Mouse (Mus musculus) adrenal gland, adult 2 months (tissue): Measurements from ENCODE around the gene Card6. TPM values are rescaled to one million over a fixed set of nuclear protein-coding genes. Genes with fewer than 3 reads are reported as not detected.

Experiments used
- DNase-seq: peaks from one replicate; pipeline ENCODE4 v3.0.0; 2021
- long read RNA-seq: library from polyadenylated mRNA; stranded (forward); transcript quantifications from one replicate; pipeline ENCODE4 v2.0.0, GENCODE M21; 2021
- polyA plus RNA-seq: library from polyadenylated mRNA; depleted of rRNA; stranded (reverse); fragments of >200 nt; gene quantifications from 2 replicates; pipeline ENCODE4 v1.2.3, GENCODE M21; 2012; rRNA removed
- total RNA-seq, 2 experiments: library from RNA; stranded (reverse); gene quantifications; 2 replicates each; pipeline ENCODE4 v1.2.3; 2021

The Card6 gene
- 1 to 10 TPM; 7.7 to 8.6 TPM for total RNA-seq
- polyA plus RNA-seq = 1.0 and 1.4 TPM in 2 replicates
- long read RNA-seq, partial matches to known transcripts = 0 of 1 reads
- long read RNA-seq, other reads (novel, unspliced or antisense) = 1 of 1 reads

DNA sequence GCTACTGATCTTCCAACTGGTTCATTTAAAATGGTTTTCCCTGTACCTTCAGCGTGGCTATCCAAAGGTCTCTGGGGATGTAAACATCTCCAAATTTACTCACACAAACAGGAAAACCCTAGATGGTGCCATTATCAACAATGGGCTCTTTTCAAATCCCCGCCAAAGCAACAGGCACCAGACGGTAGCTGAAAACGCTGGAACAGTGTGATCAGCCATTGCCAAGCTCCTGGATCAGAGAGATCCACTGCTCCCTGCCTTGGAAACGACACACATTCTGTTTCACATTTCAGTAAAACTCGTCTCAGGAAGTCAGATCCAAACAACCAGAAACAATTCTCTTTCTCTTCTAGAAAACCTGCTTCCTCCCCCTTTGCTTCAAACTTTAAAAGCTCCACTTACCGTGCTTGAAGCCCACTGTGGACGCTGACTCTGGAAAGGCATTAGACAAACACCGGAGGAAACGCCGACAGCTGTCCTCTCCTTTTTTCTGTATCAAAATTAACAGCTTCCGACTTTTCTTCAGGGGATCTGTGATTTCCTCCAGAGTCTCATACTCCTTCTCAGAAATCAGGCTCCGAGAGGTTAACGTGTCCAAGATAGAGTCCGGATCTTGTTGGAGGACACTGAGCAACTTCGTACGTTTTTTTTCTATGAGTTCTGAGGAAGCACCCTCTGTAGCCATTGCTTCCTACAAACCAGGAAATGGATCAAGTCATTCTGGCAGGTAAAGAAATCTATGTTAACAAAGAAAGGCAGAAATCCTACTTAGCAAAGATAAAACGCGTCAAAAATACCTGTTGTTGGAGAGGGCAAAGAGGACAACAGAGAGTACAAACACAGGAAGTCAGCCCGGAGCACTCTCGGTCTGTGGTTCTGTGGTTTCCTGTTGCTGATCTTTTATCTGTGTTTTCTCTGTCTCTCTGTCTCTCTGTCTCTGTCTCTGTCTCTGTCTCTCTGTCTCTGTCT lies at the start of gene Card6:
Gene Card6 (minus strand): TSS at position 854 of the 969 bp plus-strand sequence.
- DNase-seq = no peak

DNA sequence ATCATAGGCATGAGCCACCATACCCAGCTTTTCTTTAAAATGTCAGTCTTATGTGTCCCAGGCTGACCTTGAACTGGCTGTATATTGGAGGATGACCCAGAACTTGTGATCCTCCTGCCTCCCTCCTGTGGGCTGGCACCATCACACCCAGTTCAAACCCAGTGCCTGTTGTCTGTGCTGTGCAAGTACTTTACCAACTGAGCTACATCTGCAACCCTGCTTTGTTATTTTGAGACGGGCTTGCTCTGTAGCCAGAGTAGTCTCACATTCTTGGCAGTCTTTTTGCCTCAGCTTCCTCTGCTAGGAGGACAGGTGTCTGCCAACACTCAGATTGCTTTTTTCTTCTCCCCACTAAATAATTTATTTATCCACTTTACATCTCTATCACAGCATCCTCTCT lies 49.0 kb upstream of the Card6 start:
- DNase-seq = no peak

DNA sequence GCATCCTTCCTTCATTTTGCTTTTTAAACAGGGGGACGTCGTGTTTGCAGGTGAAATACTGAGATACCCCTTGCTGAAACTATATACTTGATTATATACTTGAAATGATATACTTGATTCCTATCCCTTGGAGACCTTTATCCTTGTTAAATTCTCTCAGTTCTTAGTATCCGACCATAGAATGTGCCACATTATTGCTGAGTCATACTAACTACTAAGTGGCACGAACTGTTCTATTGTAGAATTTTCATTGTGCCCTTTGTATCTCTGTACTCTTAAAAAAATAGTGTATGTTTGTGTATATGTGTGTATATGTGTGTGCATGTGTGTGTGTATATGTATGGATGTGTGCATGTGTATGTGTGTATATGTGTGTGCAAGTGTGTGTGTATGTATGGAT lies 48.0 kb upstream of the Card6 start:
- no peak for DNase-seq

GRCm38 (mm10) chr15:5155093-5155492 lies 46.8 kb upstream of the Card6 start:
- DNase-seq = no peak

GRCm38 (mm10) chr15:5154621-5155020 lies 46.3 kb upstream of the Card6 start:
- no peak for DNase-seq

- DNase-seq = no peak
Observed at GRCm38 (mm10) chr15:5152171-5152570, 43.8 kb upstream of the Card6 start.

DNA sequence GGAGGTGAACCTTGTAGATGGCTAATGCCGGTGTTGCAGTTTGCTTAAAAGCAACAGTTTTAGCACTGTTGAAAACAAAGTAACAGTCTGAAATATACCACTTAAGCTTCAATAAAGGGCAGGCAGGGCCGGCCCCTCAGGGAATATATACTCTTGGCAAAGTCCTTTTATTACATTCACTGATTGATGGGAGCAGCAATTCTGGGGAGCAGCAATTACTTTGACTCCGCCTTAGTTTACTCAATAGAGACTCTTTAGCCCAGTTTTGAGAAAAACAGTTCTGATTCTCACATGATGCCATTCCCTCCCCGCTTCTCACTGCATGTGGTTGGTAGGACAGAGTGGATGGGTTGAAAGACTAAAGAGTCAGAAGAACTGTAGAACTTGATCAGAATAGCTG lies 40.8 kb upstream of the Card6 start:
- DNase-seq = peak; percentile 22

GRCm38 (mm10) chr15:5145196-5145945 lies 37.0 kb upstream of the Card6 start:
- DNase-seq = peak; percentile 12

GRCm38 (mm10) chr15:5144021-5144778 lies 35.9 kb upstream of the Card6 start:
- no peak for DNase-seq

DNA sequence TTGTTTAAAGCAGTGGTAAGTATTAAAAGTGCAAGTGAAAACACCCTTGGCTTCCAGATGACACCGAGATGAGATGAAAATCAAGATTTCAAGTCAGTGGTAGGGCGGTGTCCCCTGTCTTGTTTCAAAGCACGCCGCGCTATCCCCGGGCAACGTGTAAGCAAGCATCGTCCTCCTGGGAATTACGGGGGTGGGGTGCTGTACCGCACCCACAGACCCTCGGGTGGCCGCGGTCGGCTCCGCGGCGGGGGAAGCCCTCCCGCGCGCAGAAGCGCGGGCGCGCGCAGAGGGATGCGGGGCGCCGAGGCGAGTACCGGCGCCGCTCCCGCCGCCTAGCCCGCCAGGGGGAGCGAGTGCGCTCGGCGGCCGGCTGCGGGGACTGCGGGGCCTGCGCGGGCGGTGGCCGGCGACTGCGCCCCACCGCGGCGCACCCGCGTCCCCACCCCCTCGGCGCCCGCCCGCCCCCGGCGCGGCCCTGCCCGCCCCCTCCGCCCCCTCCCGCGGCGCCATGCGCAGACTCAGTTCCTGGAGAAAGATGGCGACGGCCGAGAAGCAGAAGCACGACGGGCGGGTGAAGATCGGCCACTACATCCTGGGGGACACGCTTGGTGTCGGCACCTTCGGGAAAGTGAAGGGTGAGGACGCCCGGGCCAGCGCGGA lies 35.2 kb upstream of the Card6 start, which contains the start of gene Prkaa1:
Gene Prkaa1 (plus strand): TSS at position 501 of the 660 bp plus-strand sequence.
- DNase-seq = peak; percentile 86

DNA sequence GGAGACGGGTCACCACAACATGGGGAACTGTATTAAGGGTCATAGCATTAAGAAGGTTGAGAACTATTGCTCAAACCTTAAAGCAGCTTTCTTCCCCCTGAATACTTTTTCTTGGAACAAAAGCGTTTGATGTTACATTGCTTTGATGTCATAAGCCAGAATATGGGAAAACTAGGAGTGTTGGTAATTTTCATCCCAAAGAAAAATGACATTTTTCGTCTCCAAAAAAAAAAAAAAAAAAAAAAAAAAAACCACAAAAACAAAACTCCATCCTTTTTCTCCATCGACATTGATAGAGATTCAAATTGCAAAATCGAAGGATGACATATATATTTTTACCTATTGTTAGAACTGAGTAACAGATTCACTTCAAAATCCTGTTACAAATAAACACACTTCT lies 34.4 kb upstream of the Card6 start:
- no peak for DNase-seq

DNA sequence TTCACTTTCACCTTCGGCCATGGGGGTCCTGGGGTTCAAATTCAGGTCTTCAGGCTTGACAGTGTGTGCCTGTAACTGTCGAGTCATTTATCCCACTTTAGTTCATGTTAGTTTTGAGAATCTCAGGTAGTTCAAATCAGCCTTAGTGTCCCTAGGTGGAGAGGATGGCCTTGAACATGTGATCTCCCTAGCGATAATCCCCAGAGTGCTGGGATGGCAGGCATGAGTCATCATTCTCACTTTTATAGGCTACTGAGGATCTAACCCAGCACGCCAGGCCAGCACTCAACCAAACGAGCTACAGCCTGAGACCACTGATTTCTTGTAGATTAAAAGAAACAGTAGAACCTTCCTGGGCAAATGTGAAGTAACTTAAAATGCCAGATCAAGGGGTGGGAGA lies 33.7 kb upstream of the Card6 start:
- DNase-seq = no peak

DNA sequence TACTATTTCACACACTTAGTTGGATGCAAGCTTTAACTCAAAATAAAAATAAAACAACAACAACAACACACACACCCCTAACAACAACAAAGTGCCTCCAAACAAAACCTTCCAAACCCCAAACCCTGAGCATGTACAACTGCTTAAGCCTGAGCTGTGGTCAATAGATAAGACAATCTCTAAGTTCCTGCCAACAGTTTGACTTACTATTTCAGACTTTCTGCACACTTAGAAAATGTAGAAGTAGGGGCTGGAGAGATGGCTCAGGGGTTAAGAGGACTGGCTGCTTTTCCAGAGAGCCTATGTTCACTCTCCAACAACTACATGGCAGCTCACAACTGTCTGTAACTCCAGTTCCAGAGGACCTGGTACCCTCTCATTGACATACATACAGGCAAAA lies 32.0 kb upstream of the Card6 start:
- DNase-seq = no peak

DNA sequence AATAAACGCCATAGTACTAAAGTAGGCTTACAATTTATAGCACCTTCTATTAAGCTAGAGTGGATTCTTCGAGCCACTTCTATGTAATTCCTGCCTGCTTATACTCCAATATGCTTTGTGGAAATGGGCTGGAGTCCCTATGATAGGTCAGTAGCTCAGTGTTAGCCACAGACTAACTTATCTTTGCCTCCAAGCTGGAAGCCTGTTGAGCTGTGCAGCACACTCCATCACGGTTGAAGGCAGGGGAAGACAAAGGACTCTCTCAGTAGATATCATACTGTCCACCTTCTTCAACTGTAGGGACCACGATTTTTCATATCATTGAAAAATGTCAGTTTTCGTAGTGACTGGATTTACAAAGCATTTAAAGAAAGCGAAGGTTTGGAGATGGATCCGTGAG lies 31.5 kb upstream of the Card6 start:
- DNase-seq = no peak

GRCm38 (mm10) chr15:5139366-5139765 lies 31.0 kb upstream of the Card6 start:
- no peak for DNase-seq

DNA sequence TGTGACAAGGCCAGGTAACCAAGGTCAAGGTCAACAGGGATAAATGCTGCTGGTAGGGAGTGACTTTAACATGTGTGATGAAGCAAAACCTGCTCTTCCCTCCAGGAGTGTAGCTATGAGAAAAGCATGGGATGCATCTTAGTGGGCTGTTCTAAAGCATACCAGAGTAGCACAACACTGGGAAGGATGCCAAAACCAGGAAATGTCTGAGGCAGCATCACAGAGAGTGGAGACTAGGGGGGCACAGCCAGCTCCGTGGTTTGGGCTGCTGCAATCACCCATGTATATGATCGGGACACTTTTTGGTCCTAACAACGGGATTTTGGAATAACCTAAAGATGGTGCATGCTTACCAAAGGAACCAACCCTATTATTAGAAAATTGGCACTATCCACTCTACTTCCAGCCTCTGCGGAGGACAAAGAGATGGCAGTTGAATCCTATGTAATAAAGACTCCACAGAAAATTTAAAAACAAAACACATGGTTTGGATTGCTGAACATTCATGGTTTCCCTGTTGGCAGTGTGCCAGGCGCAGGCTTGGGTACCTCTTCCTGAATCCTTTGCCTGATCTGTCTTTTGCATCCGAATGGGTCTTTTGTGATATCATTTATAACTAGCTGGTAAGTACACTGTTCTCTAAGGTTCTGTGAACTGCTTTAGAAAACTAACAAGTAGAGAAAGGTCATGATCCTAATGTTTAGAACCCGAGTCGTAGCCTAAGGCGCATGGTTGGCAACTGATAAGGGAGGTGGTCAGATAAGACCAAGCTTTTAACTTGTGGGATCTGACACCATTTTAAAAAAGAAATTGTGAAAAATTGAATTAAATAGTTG lies 29.9 kb upstream of the Card6 start:
- DNase-seq = no peak

DNA sequence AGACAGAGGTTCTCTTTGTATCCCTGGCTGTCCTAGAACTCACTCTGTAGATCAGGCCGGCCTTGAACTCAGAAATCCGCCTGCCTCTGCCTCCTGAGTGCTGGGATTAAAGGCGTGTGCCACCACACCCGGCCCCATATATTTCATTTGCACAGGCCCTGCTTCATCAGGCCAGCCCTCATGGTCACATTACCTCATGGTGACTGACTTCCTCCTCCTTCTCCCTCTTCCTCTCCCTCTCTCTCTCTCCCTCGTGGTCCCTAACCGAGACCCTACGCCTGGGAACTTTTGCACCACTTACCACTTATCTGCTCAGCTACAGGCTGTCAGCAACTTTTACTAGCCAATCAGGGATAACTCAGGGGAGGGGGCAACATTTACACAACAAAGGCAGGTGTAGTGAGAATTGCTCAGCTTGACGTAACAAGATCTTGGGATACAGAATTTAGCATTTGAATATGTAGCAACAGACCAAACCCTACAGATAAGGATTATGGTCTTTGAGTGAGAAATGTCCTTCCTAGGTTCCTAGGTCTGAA lies 26.7 kb upstream of the Card6 start:
- no peak for DNase-seq

DNA sequence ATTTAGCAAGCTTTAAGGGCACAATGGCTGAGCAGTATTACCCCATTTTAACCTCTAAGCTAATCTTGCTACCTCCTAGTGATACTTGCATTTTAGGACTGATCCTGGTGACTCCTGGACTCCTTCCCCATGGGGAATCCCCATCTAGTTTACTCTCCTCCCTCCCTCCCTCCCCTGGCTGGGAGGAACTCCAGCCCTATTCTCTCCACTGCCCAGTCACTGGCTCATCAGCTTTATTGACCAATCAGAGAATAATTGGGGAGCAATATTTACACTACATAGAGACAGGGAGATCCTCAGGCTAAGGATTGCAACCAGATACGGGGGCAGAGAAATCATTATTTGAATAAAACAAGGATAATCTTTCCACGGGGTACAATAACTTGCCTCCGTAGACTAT lies 25.8 kb upstream of the Card6 start:
- DNase-seq = no peak

DNA sequence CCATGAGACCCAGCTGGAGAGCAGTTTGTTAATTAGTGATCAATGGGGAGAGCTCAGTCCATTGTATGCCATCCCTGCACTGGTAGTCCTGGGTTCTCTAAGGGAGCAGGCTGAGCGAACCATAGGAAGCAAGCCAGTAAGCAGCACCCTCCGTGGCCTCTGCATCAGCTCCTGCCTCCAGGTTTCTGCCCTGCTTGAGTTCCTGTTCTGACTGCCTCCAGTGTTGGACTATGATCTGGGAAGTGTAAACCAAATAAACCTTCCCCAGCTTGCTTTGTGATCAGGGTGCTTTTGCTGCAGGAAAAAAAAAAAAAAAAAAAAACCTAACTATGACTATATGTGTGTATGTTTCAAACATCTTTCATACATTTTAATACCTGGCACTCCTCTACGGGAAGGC lies 25.0 kb upstream of the Card6 start:
- DNase-seq = no peak
